Mouse (Mus musculus): ENCODE measurements at regions not wholly inside any gene's neighbourhood (a gene's known extent, or its start where the extent isn't known, plus 50 kb on each side); places are given as distances from the start of the nearest gene placed in this dataset.

DNA sequence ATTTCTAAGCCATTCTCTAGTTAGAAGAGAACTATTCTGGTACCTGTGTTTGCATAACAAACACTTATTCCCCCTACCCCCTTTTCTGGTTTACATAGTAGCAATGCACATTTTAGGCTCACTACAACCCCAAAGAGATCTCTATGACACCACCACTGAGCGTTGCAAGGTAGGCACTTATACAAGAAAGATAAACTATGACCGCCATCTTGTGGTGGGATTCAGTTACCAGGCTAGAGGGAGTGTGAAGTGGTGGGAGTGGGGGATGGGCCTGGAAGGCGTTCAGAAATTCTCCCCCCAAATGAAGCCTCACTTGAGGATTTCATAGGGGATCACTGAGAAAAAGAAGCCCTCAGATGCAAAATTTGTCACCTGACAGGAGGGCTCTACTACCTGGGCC is 64.4 kb upstream of the Fst start:
- DNase-seq (ENCODE audit: low read depth) = peak; percentile 1

DNA sequence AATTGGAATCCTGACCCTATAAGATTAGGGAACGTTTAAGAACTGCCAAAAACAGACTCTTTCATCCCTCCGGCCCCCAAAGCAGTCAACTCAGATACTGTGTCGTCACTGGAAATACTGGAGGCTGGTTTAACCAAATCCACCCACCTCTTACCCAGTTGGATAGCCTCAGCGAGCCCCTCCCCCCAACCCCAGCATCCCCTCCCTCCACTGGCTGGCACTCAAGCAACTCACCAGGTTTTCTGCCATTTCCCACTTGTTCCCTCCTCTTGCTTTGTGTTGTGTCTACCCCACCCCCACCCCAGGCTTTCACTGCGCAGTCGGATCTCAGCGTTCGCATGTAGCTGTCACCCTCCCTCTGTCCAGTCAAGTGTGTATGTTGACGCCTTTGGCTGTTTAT is 68.1 kb upstream of the Fst start:
- no peak for DNase-seq (ENCODE audit: low read depth)

DNA sequence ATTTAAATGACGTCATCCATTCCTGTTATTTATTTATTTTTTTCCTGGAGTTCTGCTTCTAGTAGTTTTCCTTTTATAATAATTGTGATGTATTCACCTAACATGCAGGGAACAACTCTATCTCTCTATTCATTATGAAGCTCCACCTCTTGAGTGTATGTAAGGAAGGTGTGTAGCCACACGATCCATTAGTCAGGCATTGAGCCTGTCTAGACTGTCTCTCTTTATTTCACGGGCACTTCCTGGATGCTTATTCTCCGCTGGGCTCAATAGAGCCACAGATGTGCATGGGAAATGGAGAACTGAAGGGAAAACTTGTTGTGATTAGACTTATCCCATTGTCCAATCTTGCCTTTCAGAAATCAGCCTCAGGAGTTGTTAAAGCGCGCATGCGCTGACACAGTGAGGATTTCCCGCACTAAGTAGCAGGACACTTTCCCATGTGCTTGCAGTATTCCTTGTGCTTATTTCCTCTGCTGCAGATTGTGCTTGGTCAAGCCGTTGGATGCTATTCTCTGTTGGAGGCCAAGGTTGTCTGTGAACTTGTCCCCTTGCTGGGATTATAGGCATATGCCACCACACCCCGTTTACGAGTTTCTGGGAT is 71.5 kb upstream of the Fst start:
- no peak for DNase-seq (ENCODE audit: low read depth)

DNA sequence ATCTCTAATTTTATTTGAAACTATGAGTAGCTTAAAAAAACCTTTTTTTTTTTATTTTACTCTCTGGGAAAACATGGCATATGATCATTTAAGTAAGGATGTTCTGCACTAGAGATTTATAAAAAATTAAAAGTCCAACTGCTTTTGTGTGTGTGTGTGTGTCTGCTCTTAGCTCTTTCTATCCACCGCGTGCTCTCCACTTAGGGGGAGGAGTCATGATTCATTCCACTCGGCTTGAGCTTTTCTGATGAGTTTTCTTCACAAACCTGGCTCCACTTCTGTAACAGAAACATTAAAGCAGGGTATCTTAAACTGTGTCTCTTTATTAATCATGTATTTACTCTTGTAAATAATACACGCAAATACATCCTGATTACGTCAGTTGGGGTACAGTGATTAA is 73.0 kb upstream of the Fst start:
- no peak for DNase-seq (ENCODE audit: low read depth)

DNA sequence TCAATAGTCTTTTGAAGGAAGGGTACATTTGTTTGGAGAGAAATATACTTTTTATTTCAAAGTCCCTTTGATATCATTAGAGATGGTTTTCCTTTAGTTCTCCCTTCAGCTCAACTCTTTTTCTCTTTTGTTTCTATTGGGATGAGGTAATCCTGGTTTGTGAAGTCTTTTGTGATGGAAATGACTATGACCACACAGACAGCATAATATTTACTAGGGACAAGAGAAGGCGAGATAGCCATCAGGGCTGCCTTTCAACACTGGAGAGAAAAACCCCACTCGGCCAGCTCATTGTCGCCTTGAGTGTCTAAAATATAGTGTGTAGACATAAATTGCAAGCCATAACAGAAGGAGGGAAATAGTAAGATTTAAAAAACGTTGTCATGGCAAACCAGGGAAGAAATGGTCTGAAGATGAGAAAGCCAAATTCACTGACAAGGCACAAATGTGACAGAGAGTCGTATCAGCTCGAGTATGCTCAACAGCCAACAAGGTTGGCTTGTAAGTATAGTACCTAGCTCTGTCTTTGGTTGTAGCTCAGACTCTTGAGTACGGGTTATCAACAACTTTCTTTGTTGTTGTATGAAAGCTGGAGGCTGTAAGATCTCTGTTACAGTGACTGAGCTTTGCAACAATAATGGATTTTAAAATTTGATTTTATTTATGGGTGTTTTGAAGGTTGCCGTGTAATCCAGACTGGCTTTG is 73.8 kb upstream of the Fst start:
- DNase-seq (ENCODE audit: low read depth) = no peak

DNA sequence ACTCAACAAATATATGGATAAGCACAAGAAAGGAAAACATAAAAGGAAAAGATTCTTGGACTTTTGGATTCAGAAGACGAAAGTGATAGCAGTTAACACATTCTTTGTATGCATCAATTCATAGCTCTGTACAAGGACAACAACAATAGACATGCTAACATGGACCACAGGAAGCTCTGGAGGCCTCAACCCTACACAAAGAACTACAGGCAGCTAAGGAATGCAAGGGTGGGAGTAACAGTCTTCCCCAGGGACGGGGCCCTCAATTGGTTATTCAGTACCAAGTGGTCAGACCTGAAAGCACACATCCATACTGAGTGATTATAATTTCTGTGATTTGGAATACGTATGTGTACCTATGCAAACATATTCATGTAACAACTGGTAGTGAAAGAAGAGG is 75.8 kb upstream of the Fst start:
- DNase-seq (ENCODE audit: low read depth) = no peak

DNA sequence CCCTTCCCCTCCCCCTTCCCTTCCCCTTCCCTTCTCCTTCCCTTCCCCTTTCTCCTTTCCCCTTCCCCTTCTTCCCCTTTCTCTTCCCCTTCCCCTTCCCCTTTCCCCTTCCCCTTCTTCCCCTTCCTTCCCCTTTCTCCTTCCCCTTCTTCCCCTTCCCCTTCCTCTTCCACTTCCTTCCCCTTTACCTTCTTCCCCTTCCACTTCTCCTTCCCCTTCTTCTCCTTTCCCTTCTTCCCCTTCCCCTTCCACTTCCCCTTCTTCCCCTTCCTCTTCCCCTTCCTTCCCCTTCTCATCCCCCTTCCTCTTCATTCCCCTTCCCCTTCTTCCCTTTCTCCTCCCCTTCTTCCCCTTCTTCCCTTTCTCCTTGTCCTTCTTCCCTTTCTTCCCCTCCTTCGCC is 77.0 kb upstream of the Fst start:
- DNase-seq (ENCODE audit: low read depth) = no peak

DNA sequence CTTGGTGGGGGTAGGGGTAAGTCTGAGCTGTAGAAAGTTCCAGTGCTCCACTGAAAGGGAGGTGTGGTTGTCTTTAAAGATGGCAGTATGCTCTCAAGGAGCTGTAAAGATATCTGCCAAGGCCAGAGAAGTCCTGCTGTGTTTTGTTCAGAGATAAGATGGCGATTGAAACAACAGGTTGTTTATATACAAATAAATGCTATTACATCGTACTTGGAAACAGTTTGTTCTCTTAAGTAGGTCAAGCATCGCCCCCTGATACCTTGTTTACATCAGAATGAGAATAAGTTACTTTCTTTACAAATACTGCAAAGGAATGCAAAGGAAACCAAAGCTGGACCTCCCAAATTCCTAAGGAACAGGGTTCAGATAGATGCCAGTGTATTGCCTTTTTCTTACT is 113.0 kb upstream of the Fst start:
- DNase-seq (ENCODE audit: low read depth) = no peak

DNA sequence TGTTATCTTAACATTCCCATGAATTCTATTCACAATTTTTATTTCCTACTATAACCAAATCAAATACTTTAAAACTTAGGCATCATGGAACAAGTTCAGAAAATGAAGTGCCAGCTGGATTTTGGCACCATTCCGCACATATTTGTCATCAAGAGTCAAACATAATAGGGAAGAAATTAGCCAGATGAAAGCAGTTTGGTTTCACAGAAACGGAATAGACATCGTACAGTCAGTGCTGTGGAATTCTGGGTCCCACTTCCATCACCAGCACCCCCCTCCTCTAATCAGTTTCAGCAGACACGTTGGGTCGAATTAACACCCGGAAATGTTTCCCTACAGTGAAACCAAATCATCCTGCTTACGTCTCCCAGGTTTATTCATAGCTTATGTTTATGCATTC is 125.8 kb upstream of the Fst start:
- DNase-seq (ENCODE audit: low read depth) = no peak

DNA sequence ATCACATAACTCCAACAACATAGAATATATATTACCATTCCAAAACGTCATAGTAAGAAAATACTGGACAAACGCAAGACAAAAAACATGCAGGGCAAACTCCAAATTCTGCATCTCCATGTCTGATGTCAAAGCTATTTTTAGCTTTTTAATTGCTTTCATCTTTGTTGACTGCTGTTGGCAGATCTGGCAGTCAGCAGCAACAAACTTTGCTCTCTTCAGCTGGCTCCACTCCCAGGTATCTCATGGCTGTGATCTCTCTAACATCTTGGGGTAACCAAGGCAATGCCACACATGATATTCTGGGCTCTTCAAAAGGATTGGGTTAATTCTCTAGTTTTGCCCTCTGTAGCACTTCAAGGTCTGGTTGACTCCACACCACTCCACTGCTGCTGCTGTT is 128.9 kb upstream of the Fst start:
- no peak for DNase-seq (ENCODE audit: low read depth)

DNA sequence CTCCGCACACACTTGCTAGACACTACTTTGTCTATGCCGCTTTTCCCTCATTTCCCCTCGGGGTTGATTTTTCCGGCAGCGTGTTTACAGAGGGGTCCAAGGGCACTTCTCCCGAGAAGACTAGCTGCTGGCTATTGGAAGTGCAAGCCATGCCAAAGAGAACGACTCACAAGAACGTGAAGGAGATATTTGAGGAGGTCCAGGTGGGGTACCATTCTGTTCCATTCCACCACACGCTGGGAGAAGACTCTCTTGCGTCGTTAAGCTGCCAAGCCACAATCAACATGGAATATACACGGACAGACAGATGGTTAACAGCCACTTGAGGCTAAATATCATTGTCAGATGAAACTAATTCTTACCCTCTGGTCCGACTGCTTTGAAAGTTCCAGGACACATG is 144.6 kb upstream of the Fst start:
- DNase-seq (ENCODE audit: low read depth) = no peak

DNA sequence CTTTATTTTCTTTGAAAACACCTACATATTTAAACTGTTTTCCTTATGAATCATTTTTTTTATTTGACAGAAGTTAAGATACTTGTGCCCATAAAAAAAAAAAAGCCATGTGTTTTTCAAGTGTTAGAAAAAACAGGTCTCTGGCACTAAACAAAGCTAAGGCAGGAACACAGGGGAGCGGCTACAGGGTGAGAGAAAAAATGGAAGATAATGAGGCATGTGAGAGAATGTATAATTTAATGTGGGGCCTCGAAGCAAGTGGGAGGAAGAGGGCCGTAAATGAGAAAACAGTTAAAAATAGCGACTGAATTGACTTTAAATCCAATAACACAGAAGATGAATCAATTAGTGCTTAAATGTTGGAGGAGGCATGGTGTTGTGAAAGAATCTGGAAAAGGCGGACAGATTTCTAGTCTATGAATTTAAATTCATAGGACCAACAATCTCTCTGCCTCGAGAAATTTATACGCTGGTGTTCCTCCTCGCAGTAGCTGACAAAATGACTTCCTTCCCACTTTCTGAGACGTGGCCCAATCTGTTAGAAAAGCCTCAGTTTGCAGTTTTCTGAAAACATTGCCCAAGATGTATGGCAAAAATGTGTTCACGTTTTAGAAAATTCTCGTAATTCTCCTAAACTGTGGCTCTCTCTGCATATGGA is 145.4 kb upstream of the Fst start:
- no peak for DNase-seq (ENCODE audit: low read depth)

DNA sequence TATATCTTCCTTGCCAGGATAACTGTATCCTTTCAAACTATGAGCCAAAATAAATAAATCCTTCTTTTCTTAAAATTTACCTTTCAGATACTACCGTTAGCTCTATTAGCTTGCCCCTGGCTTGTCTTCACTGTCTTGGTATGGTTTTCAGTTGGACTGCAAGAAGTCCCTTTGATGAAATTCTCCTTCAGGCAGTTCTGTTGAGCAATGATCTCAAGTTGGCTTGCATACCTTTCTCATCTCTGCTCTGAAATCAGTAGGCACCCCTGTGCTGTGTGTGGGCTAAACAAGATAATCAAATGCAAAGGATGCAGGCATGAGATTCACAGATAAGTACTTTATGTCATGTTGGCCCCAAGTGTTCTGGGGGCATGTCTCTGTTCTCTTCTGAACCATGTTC is 155.2 kb upstream of the Fst start:
- DNase-seq (ENCODE audit: low read depth) = no peak

DNA sequence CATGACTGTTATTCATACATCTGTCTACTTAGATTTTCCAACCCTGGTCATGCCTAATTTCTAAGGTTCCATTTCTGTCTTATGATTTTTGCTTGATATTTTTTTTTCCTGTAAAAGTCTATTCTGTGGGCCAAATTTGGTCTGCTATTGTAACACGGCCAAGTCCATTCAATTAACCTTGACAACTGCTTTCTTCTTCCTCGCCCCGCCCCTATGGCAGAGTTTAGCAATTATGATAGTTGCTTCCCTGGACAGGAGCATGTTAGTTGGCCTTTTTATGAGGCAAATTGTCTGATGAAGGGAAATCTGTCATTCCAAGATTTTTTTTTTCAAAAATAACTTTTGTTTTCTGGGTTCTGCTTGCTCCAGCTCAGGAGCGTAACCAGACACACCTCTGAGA is 160.7 kb upstream of the Fst start:
- DNase-seq (ENCODE audit: low read depth) = no peak

DNA sequence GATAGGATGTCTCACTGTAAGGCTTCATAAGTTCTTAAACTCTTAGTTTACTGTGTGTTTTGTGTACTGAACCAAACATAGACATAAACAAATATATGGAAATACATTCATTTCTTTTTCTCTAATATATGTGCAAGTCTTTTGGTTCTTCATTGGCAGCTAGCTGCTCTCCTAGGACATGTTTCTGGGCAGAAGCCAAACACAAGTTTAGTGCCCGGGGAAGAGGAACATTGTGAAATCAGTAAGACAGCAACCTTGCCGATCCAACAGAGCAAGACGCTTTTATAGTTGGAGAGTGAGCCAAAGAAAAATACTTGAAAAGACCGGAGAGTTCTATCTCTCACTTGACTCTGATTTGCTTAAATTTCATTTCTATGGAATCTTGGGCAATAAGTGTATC is 178.0 kb upstream of the Fst start:
- no peak for DNase-seq (ENCODE audit: low read depth)

DNA sequence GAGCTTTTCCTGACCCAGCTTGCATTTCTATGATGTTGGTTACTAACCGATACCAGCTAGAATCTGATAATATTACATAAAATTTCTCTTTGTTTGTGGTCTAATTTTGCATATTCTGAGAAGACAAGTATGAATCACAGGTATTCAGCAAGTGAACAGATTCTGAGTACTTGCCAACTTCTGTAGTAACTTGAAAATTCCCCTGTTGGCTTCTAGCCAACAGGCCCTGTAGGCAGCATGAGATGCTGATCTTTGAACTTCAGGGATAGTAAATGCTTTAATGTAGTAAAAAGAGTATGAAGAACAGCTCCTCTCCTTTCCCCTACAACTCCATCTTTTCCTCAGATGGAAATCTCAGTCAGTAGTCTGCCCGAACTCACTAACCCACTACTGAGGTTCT is 178.5 kb upstream of the Mocs2 start:
- no peak for DNase-seq (ENCODE audit: low read depth)

DNA sequence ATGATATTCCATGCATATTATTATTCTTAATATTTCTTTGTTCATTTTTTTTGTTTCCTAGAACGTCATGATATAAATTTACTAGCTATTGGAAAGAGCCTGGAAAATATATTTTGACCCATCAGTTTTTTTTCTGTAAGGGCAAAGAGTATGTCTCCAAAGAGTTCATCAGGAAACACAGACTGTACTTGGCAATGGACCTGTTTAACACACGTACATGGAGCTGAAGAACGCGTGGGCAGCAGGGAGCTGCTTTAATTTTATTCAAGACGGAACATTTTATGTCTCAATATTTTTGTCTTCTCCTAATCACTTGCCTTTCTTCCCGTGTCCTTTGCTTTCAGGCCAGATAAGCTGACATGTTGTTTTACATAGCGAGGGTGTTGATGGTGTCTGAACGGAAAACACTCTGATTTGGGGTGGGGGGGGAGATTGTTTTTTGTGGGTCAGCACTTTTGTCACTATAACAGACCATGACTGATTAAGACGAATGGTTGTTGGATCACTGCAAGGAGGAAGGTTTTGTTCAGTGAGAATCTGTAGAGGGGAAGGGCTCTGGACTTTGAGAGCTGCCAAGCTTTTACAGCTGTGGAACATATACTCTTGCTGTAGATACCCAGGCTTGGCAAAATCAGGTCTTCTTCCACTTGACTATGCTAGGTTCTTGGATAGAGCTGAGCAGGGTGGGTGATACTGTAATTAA is 176.2 kb upstream of the Mocs2 start:
- no peak for DNase-seq (ENCODE audit: low read depth)

DNA sequence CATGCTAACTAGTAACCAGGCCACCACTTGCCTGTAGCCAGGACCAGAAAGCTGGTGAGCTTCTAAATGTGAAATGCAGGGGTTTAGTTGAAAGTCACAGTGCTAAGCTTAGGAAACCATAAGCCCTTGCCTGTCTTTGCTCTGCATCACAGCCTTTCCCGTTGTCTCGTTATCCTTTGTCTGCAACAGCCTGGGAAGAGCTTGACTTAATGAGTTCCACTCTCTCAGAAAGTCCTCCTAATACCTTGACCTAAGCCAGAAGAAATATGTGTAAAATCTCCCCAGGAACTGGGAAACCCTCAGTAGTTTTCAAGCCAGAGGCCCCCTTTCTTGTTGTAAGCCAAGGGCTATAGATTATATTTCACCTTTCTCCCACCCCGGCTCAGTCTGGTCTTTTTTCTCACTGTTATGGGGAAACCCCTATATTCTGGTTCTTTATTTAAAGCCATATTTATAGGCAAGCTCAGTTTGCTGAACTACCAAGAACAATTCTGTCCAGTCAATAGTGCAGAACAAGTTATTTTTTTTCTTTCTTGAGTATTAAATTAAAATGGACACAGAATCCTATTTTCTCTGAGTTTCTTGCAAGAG is 175.0 kb upstream of the Mocs2 start:
- no peak for DNase-seq (ENCODE audit: low read depth)

DNA sequence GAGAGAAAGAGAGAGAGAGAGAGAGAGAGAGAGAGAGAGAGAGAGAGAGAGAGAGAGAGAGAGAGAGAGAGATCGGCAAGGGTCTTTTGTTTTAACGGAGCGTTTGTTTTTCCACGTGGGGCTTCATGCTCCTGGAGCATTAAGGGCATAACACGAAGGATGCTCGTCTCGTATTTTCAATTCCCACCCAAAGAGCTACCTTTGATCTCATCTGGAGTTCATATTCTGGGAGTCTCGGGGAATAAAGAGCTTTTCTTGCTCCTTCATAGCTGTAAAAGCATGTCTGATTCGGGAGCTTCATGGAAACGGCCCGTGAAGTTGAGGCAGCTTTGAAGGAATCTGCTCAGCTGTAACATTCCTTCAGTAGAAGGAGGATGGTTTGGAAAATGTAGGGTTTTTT is 174.5 kb upstream of the Mocs2 start:
- no peak for DNase-seq (ENCODE audit: low read depth)

DNA sequence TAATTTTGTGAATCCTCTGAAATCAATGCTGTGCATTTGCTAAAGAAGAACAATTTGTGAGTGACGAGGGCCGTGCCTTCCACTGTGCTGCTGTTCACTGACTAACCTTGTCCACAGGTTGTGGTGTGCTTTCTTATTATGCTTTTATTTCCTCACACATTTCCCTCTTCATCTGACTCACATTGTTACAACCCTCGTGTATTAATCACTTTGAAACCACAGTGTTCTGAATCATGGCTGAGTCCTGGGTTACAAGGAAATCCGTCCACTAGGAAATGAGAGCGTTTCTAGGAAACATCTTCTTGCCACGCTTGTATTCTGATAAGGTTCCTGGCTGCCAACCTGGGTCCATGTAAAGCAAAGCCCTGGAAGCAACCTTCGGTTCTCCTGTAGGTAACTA is 163.8 kb upstream of the Mocs2 start:
- DNase-seq (ENCODE audit: low read depth) = no peak

DNA sequence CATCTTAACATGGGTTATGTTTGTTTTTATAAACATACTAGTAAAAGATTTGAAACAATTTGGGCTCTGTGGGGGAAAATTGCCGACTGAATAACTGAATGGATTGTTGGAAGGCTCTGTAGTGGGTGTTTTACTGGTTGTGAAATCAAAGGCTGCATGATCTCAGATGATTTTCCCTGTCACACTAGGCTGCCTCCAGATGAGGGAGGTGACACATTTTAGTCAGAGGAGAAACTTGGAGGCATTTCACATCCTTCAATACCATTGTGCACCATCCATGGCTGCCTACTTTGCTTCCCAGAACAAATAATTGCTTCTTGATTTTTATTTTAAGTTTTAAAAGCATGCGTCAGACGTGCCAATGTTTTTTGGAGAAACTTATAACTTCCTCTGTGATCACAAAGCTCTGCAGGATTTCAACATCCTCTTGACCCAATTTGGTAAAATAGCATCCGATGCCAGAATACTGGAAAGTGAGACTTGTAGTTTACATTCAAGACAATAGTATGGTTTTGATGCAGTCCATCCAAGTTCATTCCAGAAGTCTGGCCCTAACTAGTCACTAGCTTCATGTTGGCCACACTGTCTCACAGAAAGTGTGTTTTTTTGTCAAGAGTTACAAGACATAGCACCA is 163.0 kb upstream of the Mocs2 start:
- DNase-seq (ENCODE audit: low read depth) = no peak

DNA sequence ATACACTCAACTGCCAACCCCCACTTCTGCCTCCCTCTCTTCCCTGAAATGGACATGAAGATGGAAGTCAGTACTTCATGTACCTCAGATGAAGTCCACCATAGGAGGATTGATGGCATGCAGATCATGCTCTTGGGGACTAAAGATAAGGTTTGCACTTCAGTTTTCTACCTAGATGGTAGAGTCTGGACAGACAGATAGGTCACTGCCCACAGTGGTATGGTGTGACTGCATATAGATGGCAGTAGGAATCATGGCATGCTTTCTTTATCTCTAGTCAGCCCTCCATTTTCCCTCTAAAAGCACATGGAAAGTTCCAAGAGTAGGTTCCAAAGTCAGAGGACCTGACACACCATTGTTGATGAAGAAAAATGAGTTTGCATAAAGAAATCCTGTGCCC is 145.6 kb upstream of the Mocs2 start:
- no peak for DNase-seq (ENCODE audit: low read depth)
